In genomic region chr14:54897445-54897844, GRCm38 (mm10) we compare ENCODE assay signal across 17 mouse cellular contexts. TPM values are rescaled to one million over a fixed set of nuclear protein-coding genes. Genes with fewer than 3 reads are reported as not detected.
DNase-seq lines count a peak whose midpoint lies in the region; ATAC-seq and TF ChIP-seq lines count a peak whose summit lies in the region.
"Had no signal": no experiment of that assay in that cellular context is flagged by ENCODE, and none has a peak within 500 bp of the region (broad histone marks: within the 10 kb centered on the region; RNA-seq: fewer than 3 reads in every experiment).

No protein-coding gene starts in this region.

- no peak for TF ChIP-seq CTCF in kidney, postnatal 0 days (IDR thresholded peaks at IDR 0.05; ENCODE audit: low read depth)
- TF ChIP-seq CTCF in kidney, adult 2 months (conservative IDR thresholded peaks at IDR 0.05; ENCODE audit: insufficient read depth, insufficient read length, low read depth, low read length), result no peak
- no peak for TF ChIP-seq CTCF in E14TG2a.4 (conservative IDR thresholded peaks at IDR 0.05; ENCODE audit: low read length)

- no peak for TF ChIP-seq POLR2A in kidney, adult 2 months (IDR thresholded peaks at IDR 0.05; ENCODE audit: low read depth, low read length)

- intact Hi-C loops in heart, postnatal 10 days (cut with DNase I), result loop anchor here (5.0 kb wide), 1 partner anchor 200 kb away; no protein-coding TSS in a partner anchor

- H3K9me3 ChIP-seq in heart, embryonic 13.5 days, result no peaks in the 10 kb centered on the region
- no peaks in the 10 kb centered on the region for H3K9me3 ChIP-seq in kidney, postnatal 0 days (replicated peaks; ENCODE audit: low read length)
- no peaks in the 10 kb centered on the region for H3K9me3 ChIP-seq in E14TG2a.4 (ENCODE audit: low read length)
- no peaks in the 10 kb centered on the region for H3K9me3 ChIP-seq in embryonic facial prominence, embryonic 15.5 days (replicated peaks)
- no peaks in the 10 kb centered on the region for H3K9me3 ChIP-seq in midbrain, embryonic 10.5 days (replicated peaks)

- no peaks in the 10 kb centered on the region for H3K27me3 ChIP-seq in heart, embryonic 13.5 days (replicated peaks)
- H3K27me3 ChIP-seq in kidney, postnatal 0 days (ENCODE audit: insufficient read depth, low read length), result no peaks in the 10 kb centered on the region
- no peaks in the 10 kb centered on the region for H3K27me3 ChIP-seq in kidney, adult 2 months (replicated peaks; ENCODE audit: control insufficient read depth, insufficient read depth, low read length)
- H3K27me3 ChIP-seq in E14TG2a.4 (ENCODE audit: insufficient read depth, low read length), result no peaks in the 10 kb centered on the region
- H3K27me3 ChIP-seq in embryonic facial prominence, embryonic 15.5 days, result no peaks in the 10 kb centered on the region
- H3K27me3 ChIP-seq in midbrain, embryonic 10.5 days (ENCODE audit: low read depth, poor library complexity, severe bottlenecking), result no peaks in the 10 kb centered on the region

- peaks cover 42% of the 10 kb centered on the region for H3K36me3 ChIP-seq in heart, embryonic 13.5 days
- H3K36me3 ChIP-seq in kidney, postnatal 0 days (ENCODE audit: insufficient read depth, low read length), result peaks cover 22% of the 10 kb centered on the region
- H3K36me3 ChIP-seq in kidney, adult 2 months (ENCODE audit: control insufficient read depth, insufficient read depth, low read length), result peaks cover 11% of the 10 kb centered on the region
- H3K36me3 ChIP-seq in E14TG2a.4 (ENCODE audit: insufficient read depth, low read length), result peaks cover 46% of the 10 kb centered on the region
- peaks cover 30% of the 10 kb centered on the region for H3K36me3 ChIP-seq in embryonic facial prominence, embryonic 15.5 days
- peaks cover 41% of the 10 kb centered on the region for H3K36me3 ChIP-seq in midbrain, embryonic 10.5 days

- H3K4me1 ChIP-seq in heart, embryonic 13.5 days, result peaks cover 40% of the 10 kb centered on the region
- 0 out of 2 replicates have a peak, but pooled peaks cover 3% of the 10 kb centered on the region for H3K4me1 ChIP-seq in kidney, postnatal 0 days (replicated peaks; ENCODE audit: insufficient read depth, low read length)
- peaks cover 12% of the 10 kb centered on the region; the same call in 1 of the 2 replicates for H3K4me1 ChIP-seq in kidney, adult 2 months (ENCODE audit: control insufficient read depth, insufficient read depth, low read length)
- peaks cover 63% of the 10 kb centered on the region for H3K4me1 ChIP-seq in E14TG2a.4 (replicated peaks; ENCODE audit: low read depth, low read length)
- peaks cover 22% of the 10 kb centered on the region for H3K4me1 ChIP-seq in embryonic facial prominence, embryonic 15.5 days
- H3K4me1 ChIP-seq in midbrain, embryonic 10.5 days, result peaks cover 19% of the 10 kb centered on the region

- H3K9ac ChIP-seq in heart, embryonic 13.5 days, result peak overlapping the region; percentile 8; the same call in 1 of the 2 replicates
- H3K9ac ChIP-seq in kidney, postnatal 0 days (ENCODE audit: low read depth, low read length), result no peak overlapping the region
- no peak overlapping the region for H3K9ac ChIP-seq in embryonic facial prominence, embryonic 15.5 days

- no peak overlapping the region for H3K4me3 ChIP-seq in heart, embryonic 13.5 days
- H3K4me3 ChIP-seq in kidney, postnatal 0 days (replicated peaks; ENCODE audit: low read depth, low read length), result no peak overlapping the region
- H3K4me3 ChIP-seq in kidney, adult 2 months (ENCODE audit: insufficient read depth, low read depth, low read length), result no peak overlapping the region
- 0 out of 2 replicates have a peak overlapping the region, but pooled peaks have one; percentile 14 for H3K4me3 ChIP-seq in E14TG2a.4 (replicated peaks; ENCODE audit: low read length)
- no peak overlapping the region for H3K4me3 ChIP-seq in embryonic facial prominence, embryonic 15.5 days (replicated peaks)
- H3K4me3 ChIP-seq in midbrain, embryonic 10.5 days, result no peak overlapping the region

- H3K27ac ChIP-seq in heart, embryonic 13.5 days (replicated peaks), result peak overlapping the region; percentile 44
- H3K27ac ChIP-seq in kidney, postnatal 0 days, result 0 out of 2 replicates have a peak overlapping the region, but pooled peaks have one; percentile 0
- no peak overlapping the region for H3K27ac ChIP-seq in kidney, adult 2 months (ENCODE audit: insufficient read depth, low read depth, low read length)
- H3K27ac ChIP-seq in embryonic facial prominence, embryonic 15.5 days (replicated peaks), result peak overlapping the region; percentile 39; the same call in 1 of the 2 replicates
- no peak overlapping the region for H3K27ac ChIP-seq in midbrain, embryonic 10.5 days (replicated peaks)

- no peak for DNase-seq in heart, postnatal 10 days
- DNase-seq in kidney, postnatal 0 days (ENCODE audit: low spot score), result peak; percentile 54
- no peak for DNase-seq in kidney, adult 2 months
- no peak for DNase-seq in cerebellum, postnatal 4 days (ENCODE audit: low spot score in 2 of 2)
- DNase-seq in midbrain, embryonic 10.5 days (ENCODE audit: low spot score), result no peak
- DNase-seq: adrenal gland, adult 8-10 months; cerebellum, adult 9-10 months; embryo, embryonic 11 days; gastrocnemius, postnatal 10 days; heart, postnatal 36 days; lung, postnatal 14 days; thymus, postnatal 25 days had no signal

- no peak overlapping the region for H3K4me2 ChIP-seq in heart, embryonic 13.5 days
- no peak overlapping the region for H3K4me2 ChIP-seq in kidney, postnatal 0 days (ENCODE audit: low read length)
- H3K4me2 ChIP-seq in embryonic facial prominence, embryonic 15.5 days (replicated peaks), result no peak overlapping the region

- 43% methylated on average over 2 of the region's 2 CpGs for WGBS in heart, embryonic 13.5 days
- 22% methylated on average over 2 of the region's 2 CpGs for WGBS in kidney, postnatal 0 days
- WGBS in kidney, adult 2 months, result 25% methylated on average over 2 of the region's 2 CpGs
- 50% methylated on average over 2 of the region's 2 CpGs for WGBS in embryonic facial prominence, embryonic 15.5 days
- WGBS in midbrain, embryonic 10.5 days, result 78% methylated on average over 2 of the region's 2 CpGs

- no peak for ATAC-seq in heart, embryonic 13.5 days (ENCODE audit: extremely low read depth, insufficient number of reproducible peaks, low FRiP score, low TSS enrichment)
- no peak for ATAC-seq in kidney, postnatal 0 days (replicated peaks; ENCODE audit: low FRiP score, low read depth)
- no peak for ATAC-seq in embryonic facial prominence, embryonic 15.5 days (ENCODE audit: insufficient number of reproducible peaks, low FRiP score, low TSS enrichment, low read depth)

RNA-seq across cellular contexts. Expression of gene Pabpn1, which starts 5.1 kb away (rescaled TPM):
- 72.3 and 74.0 TPM in 2 replicates for polyA plus RNA-seq in heart, embryonic 13.5 days (2015; fragmentation: Nextera tagmentation; extraction: Ambion mirVana)
- 100 to 1,000 TPM in 1 of 2 experiments, 10 to 100 TPM in 1; 99.4 to 103 TPM for total RNA-seq in heart, postnatal 10 days (2021)
- 113 and 123 TPM in 2 replicates for polyA plus RNA-seq in kidney, postnatal 0 days (2015; fragmentation: Nextera tagmentation; extraction: Ambion mirVana)
- polyA plus RNA-seq in kidney, adult 2 months (2012; rRNA removed), result 111 and 114 TPM in 2 replicates
- 124 and 125 TPM in 2 replicates for polyA plus RNA-seq in embryonic facial prominence, embryonic 15.5 days (2015; fragmentation: Nextera tagmentation; extraction: Ambion mirVana)
- polyA plus RNA-seq in midbrain, embryonic 10.5 days (2016; fragmentation: Nextera tagmentation; extraction: Ambion mirVana), result 165 and 175 TPM in 2 replicates

RNA-seq across cellular contexts. Expression of gene Gm20521, which starts 14.2 kb away (rescaled TPM):
- not detected in 2 replicates for polyA plus RNA-seq in heart, embryonic 13.5 days (2015; fragmentation: Nextera tagmentation; extraction: Ambion mirVana)
- 1 to 10 TPM in 1 of 2 experiments, not detected in 1; 1.6 TPM for total RNA-seq in heart, postnatal 10 days (2021)
- 1.7 and 2.5 TPM in 2 replicates for polyA plus RNA-seq in kidney, postnatal 0 days (2015; fragmentation: Nextera tagmentation; extraction: Ambion mirVana)
- polyA plus RNA-seq in kidney, adult 2 months (2012; rRNA removed), result not detected in 2 replicates
- polyA plus RNA-seq in embryonic facial prominence, embryonic 15.5 days (2015; fragmentation: Nextera tagmentation; extraction: Ambion mirVana), result not detected in 2 replicates
- polyA plus RNA-seq in midbrain, embryonic 10.5 days (2016; fragmentation: Nextera tagmentation; extraction: Ambion mirVana), result not detected in 2 replicates
- total RNA-seq: left cerebral cortex, adult 18-20 months had no signal
- polyA plus RNA-seq: liver, embryonic 16.5 days had no signal

RNA-seq across cellular contexts. Expression of gene Bcl2l2, which starts 14.3 kb away (rescaled TPM):
- 2.5 and 2.6 TPM in 2 replicates for polyA plus RNA-seq in heart, embryonic 13.5 days (2015; fragmentation: Nextera tagmentation; extraction: Ambion mirVana)
- total RNA-seq in heart, postnatal 10 days (2021), result 10 to 100 TPM; 39.3 to 41.8 TPM
- 5.3 and 5.6 TPM in 2 replicates for polyA plus RNA-seq in kidney, postnatal 0 days (2015; fragmentation: Nextera tagmentation; extraction: Ambion mirVana)
- 47.1 and 59.0 TPM in 2 replicates for polyA plus RNA-seq in kidney, adult 2 months (2012; rRNA removed)
- polyA plus RNA-seq in embryonic facial prominence, embryonic 15.5 days (2015; fragmentation: Nextera tagmentation; extraction: Ambion mirVana), result 4.1 and 5.0 TPM in 2 replicates
- polyA plus RNA-seq in midbrain, embryonic 10.5 days (2016; fragmentation: Nextera tagmentation; extraction: Ambion mirVana), result 2.7 and 3.4 TPM in 2 replicates

RNA-seq across cellular contexts. Expression of gene Slc22a17, which starts 15.5 kb away (rescaled TPM):
- polyA plus RNA-seq in heart, embryonic 13.5 days (2015; fragmentation: Nextera tagmentation; extraction: Ambion mirVana), result 33.9 and 37.4 TPM in 2 replicates
- 10 to 100 TPM in 1 of 2 experiments, 1 to 10 TPM in 1; 9.6 to 10.8 TPM for total RNA-seq in heart, postnatal 10 days (2021)
- polyA plus RNA-seq in kidney, postnatal 0 days (2015; fragmentation: Nextera tagmentation; extraction: Ambion mirVana), result 39.9 and 48.1 TPM in 2 replicates
- 63.9 and 85.8 TPM in 2 replicates for polyA plus RNA-seq in kidney, adult 2 months (2012; rRNA removed)
- polyA plus RNA-seq in embryonic facial prominence, embryonic 15.5 days (2015; fragmentation: Nextera tagmentation; extraction: Ambion mirVana), result 81.7 and 93.6 TPM in 2 replicates
- polyA plus RNA-seq in midbrain, embryonic 10.5 days (2016; fragmentation: Nextera tagmentation; extraction: Ambion mirVana), result 42.0 and 52.0 TPM in 2 replicates

RNA-seq across cellular contexts. Expression of gene Ppp1r3e, which starts 20.1 kb away (rescaled TPM):
- polyA plus RNA-seq in heart, embryonic 13.5 days (2015; fragmentation: Nextera tagmentation; extraction: Ambion mirVana), result 1.1 and 1.7 TPM in 2 replicates
- 1 to 10 TPM; 5.6 to 6.2 TPM for total RNA-seq in heart, postnatal 10 days (2021)
- polyA plus RNA-seq in kidney, postnatal 0 days (2015; fragmentation: Nextera tagmentation; extraction: Ambion mirVana), result 3.1 and 4.2 TPM in 2 replicates
- 21.0 and 23.5 TPM in 2 replicates for polyA plus RNA-seq in kidney, adult 2 months (2012; rRNA removed)
- 0.83 and 1.2 TPM in 2 replicates for polyA plus RNA-seq in embryonic facial prominence, embryonic 15.5 days (2015; fragmentation: Nextera tagmentation; extraction: Ambion mirVana)
- polyA plus RNA-seq in midbrain, embryonic 10.5 days (2016; fragmentation: Nextera tagmentation; extraction: Ambion mirVana), result 0.31 and 0.81 TPM in 2 replicates

Comparison
In these comparisons a context has a peak if more than half of its experiments do, and no peak if none do; other contexts are left out.
1. H3K27ac ChIP-seq: peak in heart, embryonic 13.5 days (single experiment), kidney, postnatal 0 days (single experiment) and embryonic facial prominence, embryonic 15.5 days (single experiment); none in kidney, adult 2 months (single experiment) and midbrain, embryonic 10.5 days (single experiment).